Mouse (Mus musculus) liver, embryonic 14.5 days (tissue): ENCODE data around the gene Insyn1. TPM values are rescaled to one million over a fixed set of nuclear protein-coding genes. Genes with fewer than 3 reads are reported as not detected.

Experiments used
- ATAC-seq: fragments of 200-750 bp; cut with Nextera tagmentation; 2 replicates; pipeline ENCODE4 v1.8.0; 2017; ENCODE audit warnings: moderate number of reproducible peaks, mild to moderate bottlenecking, moderate library complexity; ENCODE audit not compliant: insufficient read depth
- DNase-seq, 3 experiments: peaks; one replicate each; pipeline ENCODE4 v3.0.0-alpha.2; 2012 to 2013; ENCODE audit warnings: low read depth in 3 of 3, low spot score in 3 of 3
- H3K27ac ChIP-seq: fragments of 300-500 bp; sonication (generic); 2 replicates; pipeline ENCODE4 v1.5.1; 2014; ENCODE audit warnings: moderate library complexity, mild to moderate bottlenecking, control low read depth, inconsistent platforms
- H3K27me3 ChIP-seq: fragments of 300-500 bp; sonication (generic); 2 replicates; pipeline ENCODE4 v1.6.1; 2014; ENCODE audit warnings: mild to moderate bottlenecking, low read length, moderate library complexity; ENCODE audit not compliant: control insufficient read depth, insufficient read depth
- H3K36me3 ChIP-seq: fragments of 300-500 bp; sonication (generic); replicated peaks from 2 replicates; pipeline ENCODE4 v1.6.1; 2014; ENCODE audit warnings: low read depth; ENCODE audit not compliant: control insufficient read depth, insufficient read depth
- H3K4me1 ChIP-seq, 2 experiments: fragments of 200-500 bp in 1 of 2; fragments of 300-500 bp in 1 of 2; sonication (generic) in 1 of 2; replicated peaks; 2 replicates each; pipeline ENCODE4 v1.6.1; 2012 to 2014; ENCODE audit warnings: antibody characterized with exemption in 1 of 2, inconsistent platforms in 1 of 2, low read length in 1 of 2; ENCODE audit not compliant: control insufficient read depth in 2 of 2, insufficient read depth in 2 of 2
- H3K4me2 ChIP-seq: fragments of 300-500 bp; sonication (generic); 2 replicates; pipeline ENCODE4 v1.6.1; 2014; ENCODE audit warnings: low read depth, mild to moderate bottlenecking, control low read depth, moderate library complexity
- H3K4me3 ChIP-seq, 2 experiments: fragments of 200-500 bp in 1 of 2; fragments of 300-500 bp in 1 of 2; sonication (generic) in 1 of 2; 2 replicates each; pipeline ENCODE4 v1.5.1; 2012 to 2014; ENCODE audit warnings: low read depth in 2 of 2, low read length in 2 of 2, mild to moderate bottlenecking in 2 of 2, control low read depth in 1 of 2, inconsistent platforms in 1 of 2, moderate library complexity in 1 of 2; ENCODE audit not compliant: insufficient read depth in 1 of 2
- H3K9ac ChIP-seq: fragments of 300-500 bp; sonication (generic); replicated peaks from 2 replicates; pipeline ENCODE4 v1.6.1; 2014; ENCODE audit warnings: mild to moderate bottlenecking, control low read depth, moderate library complexity
- H3K9me3 ChIP-seq: fragments of 300-500 bp; sonication (generic); 2 replicates; pipeline ENCODE4 v1.6.1; 2016; ENCODE audit warnings: low read length, mixed read lengths; ENCODE audit not compliant: control insufficient read depth
- CTCF ChIP-seq: IDR thresholded peaks from 2 replicates; pipeline ENCODE4 v1.5.1; 2016; ENCODE audit warnings: antibody characterized with exemption, low read depth, control low read depth
- EP300 ChIP-seq: IDR thresholded peaks from 2 replicates; pipeline ENCODE4 v1.6.1; 2016; ENCODE audit warnings: antibody characterized with exemption, low read depth
- WGBS: fragments of 180-500 bp; shearing (Covaris S2); extraction: QIAGEN DNeasy Blood & Tissue Kit; methylation state at CpG from one replicate; pipeline ENCODE4 v1.1.7; 2014; ENCODE audit not compliant: insufficient replicate concordance; 5-methylcytosine and 5-hydroxymethylcytosine counted together
- polyA plus RNA-seq, 2 experiments: library from polyadenylated mRNA; depleted of rRNA in 1 of 2; stranded (reverse) in 1 of 2; unstranded in 1 of 2; fragments of >200 nt; fragmentation: Nextera tagmentation in 1 of 2; extraction: Ambion mirVana in 1 of 2; gene quantifications; 2 replicates each; pipeline versions ENCODE4 v1.2.1 to v1.2.3; 2012 to 2014

Insyn1 gene
- polyA plus RNA-seq, 2 experiments = 0.08 TPM; not detected in 1

DNA sequence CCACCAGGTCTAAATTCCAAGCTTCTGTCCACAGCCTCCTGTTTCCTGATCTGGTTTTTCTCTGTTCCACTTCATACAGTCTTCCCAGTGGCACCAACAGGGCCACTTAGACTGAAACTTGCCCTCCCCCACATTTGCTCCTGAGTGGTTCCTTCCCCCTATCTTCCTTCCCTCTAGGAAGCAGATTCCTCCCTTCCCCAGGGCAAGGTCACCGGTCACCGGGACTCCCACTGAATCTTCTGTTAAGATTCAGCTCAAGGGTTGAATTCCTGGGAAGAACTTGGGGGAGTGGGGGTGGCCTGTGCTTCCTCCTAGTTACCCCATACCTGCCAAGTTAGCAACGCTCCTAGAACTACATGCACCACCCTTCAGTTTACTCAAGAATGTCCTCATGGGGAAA is 1.3 kb upstream of the Insyn1 start:
- Histone ChIP-seq H3K4me1 (no peaks in the 10 kb centered on the region), H3K9ac (no peak overlapping the region), H3K27me3 (peaks cover 40% of the 10 kb centered on the region), H3K27ac (no peak overlapping the region), H3K9me3 (no peaks in the 10 kb centered on the region), H3K4me2 (no peak overlapping the region), H3K4me3 (no peak overlapping the region), H3K36me3 (no peaks in the 10 kb centered on the region)
- WGBS = 5% methylated on average over 3 of the region's 3 CpGs
- TF ChIP-seq EP300 (no peak), CTCF (no peak)
- DNase-seq (no peak), ATAC-seq (no peak)

DNA sequence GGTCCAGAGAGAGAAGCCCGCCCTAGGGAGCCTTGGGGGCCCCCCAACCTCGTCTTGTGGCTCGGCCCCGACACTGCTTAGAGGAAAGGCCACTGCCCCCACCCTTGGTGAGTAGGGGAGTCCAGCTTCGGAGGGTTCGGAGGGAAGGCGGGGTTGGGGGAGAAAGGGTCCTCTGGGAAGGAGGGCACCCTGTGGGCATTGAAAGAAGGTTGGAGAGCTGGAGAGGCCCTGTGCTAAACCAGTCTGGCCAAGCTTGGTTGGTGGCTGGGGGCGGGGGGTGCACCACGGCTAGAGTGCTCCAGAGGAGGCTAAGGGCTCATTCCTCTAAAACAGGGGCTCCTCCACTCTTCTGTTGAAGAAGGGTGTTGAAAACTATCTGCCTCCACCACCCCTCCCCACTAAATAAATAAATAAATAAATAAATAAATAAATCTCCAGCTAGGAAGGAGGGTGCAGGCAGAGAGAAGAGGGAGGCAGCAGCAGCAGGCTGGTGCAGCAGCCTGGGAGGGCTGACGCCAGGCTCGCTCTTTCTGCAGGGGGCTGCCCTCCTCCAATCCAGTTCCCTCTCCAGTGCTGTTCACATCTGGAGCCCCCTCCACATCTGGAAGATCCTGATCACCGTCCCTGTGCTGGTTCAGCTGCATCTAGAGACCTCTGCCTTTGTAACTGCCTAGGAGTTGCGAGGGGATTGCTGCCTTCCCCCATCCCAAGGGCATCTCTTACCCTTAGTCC is 896 bp downstream of the Insyn1 start:
- no peaks in the 10 kb centered on the region for H3K36me3 ChIP-seq
- DNase-seq (no peak), ATAC-seq (no peak)
- H3K4me2 ChIP-seq = peak overlapping the region; percentile 58
- peak overlapping the region in 1 of 2 experiments; percentile 39; a peak in 2 of 4 replicates for H3K4me3 ChIP-seq
- H3K4me1 ChIP-seq = no peaks in the 10 kb centered on the region
- peaks cover 40% of the 10 kb centered on the region for H3K27me3 ChIP-seq
- TF ChIP-seq EP300 = no peak
- TF ChIP-seq CTCF = no peak
- no peak overlapping the region for H3K9ac ChIP-seq
- H3K9me3 ChIP-seq = no peaks in the 10 kb centered on the region
- no peak overlapping the region for H3K27ac ChIP-seq
- 8% methylated on average over 13 of the region's 13 CpGs for WGBS

GRCm38 (mm10) chr9:58489865-58490165 is 1.4 kb downstream of the Insyn1 start:
- ATAC-seq = no peak
- H3K4me3 ChIP-seq = no peak overlapping the region
- H3K27ac ChIP-seq = no peak overlapping the region
- peaks cover 40% of the 10 kb centered on the region for H3K27me3 ChIP-seq
- no peak overlapping the region for H3K4me2 ChIP-seq
- H3K4me1 ChIP-seq = no peaks in the 10 kb centered on the region
- no peak for DNase-seq
- H3K9ac ChIP-seq = no peak overlapping the region
- TF ChIP-seq CTCF = no peak
- TF ChIP-seq EP300 = no peak
- 21% methylated on average over 7 of the region's 7 CpGs for WGBS
- H3K9me3 ChIP-seq = no peaks in the 10 kb centered on the region
- H3K36me3 ChIP-seq = no peaks in the 10 kb centered on the region

DNA sequence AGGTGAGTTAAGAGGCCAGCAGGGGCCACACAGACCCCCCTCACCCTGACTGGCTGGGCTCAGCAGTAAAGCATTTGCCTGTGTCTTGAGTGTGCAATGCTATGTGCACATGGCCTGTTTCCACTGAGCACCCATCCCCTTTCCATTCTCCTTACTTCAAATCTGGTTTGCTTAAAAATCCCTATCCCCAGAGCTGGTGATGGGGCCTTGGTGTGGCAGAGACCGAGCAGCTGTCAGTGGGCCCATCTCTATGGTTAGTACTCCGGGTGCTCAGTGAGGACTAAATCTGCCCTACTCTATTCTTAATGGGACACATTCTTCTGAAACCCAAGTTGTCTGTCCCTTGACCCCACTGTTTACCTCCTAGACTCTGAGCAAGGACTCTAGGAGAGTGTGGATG is 2.0 kb downstream of the Insyn1 start:
- DNase-seq (no peak), ATAC-seq (no peak)
- H3K36me3 ChIP-seq = no peaks in the 10 kb centered on the region
- WGBS = 36% methylated on average over 2 of the region's 2 CpGs
- TF ChIP-seq EP300 = no peak
- no peak for TF ChIP-seq CTCF
- H3K4me1 ChIP-seq = no peaks in the 10 kb centered on the region
- H3K9me3 ChIP-seq = no peaks in the 10 kb centered on the region
- no peak overlapping the region for H3K27ac ChIP-seq
- no peak overlapping the region for H3K4me2 ChIP-seq
- H3K9ac ChIP-seq = no peak overlapping the region
- H3K27me3 ChIP-seq = peaks cover 40% of the 10 kb centered on the region
- no peak overlapping the region for H3K4me3 ChIP-seq

DNA sequence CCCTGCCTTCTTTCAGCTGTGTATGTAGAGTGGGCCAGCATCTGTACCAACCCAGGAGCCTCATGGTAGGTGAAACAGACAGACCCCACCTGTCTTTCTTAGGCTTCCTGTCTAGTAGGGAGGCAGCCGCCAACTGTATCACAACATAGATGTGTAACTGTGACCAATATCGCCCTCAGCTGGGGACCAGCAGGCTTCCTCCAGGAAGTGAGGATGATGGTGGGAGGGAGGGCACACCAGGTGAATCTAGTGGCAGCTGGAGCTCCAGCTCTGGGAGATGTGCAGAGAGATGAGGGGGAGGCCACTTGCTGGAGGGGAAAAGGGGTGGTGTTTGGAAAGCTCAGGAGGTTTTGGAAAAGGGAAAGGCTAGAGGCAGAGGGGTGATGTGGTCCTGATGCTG is 6.6 kb downstream of the Insyn1 start:
- H3K9me3 ChIP-seq = no peaks in the 10 kb centered on the region
- TF ChIP-seq CTCF (no peak), EP300 (no peak)
- H3K4me1 ChIP-seq = no peaks in the 10 kb centered on the region
- H3K27ac ChIP-seq = no peak overlapping the region
- no peak overlapping the region for H3K4me2 ChIP-seq
- no peaks in the 10 kb centered on the region for H3K36me3 ChIP-seq
- no peak overlapping the region for H3K4me3 ChIP-seq
- no peak overlapping the region for H3K9ac ChIP-seq
- ATAC-seq = no peak
- no peak for DNase-seq
- H3K27me3 ChIP-seq = peaks cover 6% of the 10 kb centered on the region
- WGBS = 52% methylated on average over 2 of the region's 2 CpGs
